Mouse (Mus musculus) testis, postnatal 14 days (tissue): Measurements from ENCODE around the gene Smc1b.

ENCODE experiments used
- DNase-seq: peaks from one replicate; pipeline ENCODE4 v3.0.0; 2021; ENCODE audit warnings: low spot score

The Smc1b gene

DNA sequence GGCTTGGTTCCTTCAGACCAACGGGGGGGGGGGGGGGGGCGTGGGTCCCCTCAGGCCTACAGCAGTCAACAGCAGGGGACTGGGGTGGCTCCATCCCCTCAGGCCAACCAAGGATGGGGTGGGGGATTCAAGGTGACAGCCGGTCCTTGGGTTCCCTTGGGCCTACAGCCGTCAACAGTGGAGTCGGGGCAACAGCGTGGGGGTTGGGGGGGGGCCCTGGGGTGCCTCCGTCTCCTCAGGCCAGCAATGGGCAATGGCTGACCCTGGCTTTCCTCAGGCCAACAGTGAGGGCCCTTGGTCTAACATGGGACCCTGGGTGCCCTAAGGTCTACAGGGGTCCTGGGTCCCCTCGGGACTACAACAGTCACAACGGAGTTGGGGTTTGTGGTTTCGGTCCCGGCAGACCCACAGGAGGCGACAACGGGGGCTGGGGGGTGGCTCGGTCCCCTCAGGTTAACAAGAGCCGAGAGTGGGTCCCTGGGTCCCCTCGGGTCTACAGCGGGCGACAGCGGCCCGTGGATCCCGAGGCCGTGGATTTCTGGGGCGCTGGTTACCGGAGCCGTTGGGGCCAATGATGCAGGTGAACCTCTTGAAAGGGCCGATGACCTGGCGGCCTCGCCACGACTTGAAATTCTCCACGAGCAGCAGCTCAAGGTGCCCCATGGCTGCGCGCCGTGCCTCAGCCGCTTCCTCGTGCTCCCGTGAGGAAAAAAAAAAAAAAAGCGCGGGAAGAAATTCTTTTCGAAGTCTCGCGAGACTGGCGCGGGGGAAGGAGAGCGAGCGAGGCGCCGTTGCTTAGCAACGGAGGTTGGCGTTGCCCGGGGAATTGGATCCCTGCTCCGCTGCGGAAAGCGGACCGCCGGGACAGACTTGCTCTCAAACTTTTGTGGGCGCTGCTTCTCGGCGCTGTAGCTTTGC is at the start of gene Smc1b, which contains the start of gene Ribc2:
Gene Smc1b, minus strand, starts transcription at position 690 of the 918 bp plus-strand sequence.
Gene Ribc2, plus strand, starts transcription at position 804 of the 918 bp plus-strand sequence.
- peak; percentile 91 for DNase-seq

DNA sequence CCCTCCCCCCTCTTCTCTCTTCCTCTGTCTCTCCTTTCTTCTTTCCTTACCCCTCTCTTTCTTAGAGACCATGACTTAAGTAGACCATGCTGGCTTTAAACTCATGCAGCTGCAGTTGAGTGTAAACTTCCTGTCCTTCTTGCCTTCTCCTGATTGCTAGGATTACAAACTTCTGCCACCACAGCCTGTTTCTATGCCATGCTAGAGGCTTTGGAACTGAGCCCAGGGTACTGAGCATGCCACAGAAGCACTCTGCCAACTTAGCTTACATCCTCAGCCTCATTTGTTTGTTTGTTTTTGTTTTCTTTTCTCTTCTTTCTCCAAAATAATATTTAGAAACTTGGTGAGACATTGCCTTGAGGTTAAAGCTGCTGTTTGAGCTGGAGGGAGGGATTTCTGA is 48.6 kb upstream of the Smc1b start:
- DNase-seq: no peak

DNA sequence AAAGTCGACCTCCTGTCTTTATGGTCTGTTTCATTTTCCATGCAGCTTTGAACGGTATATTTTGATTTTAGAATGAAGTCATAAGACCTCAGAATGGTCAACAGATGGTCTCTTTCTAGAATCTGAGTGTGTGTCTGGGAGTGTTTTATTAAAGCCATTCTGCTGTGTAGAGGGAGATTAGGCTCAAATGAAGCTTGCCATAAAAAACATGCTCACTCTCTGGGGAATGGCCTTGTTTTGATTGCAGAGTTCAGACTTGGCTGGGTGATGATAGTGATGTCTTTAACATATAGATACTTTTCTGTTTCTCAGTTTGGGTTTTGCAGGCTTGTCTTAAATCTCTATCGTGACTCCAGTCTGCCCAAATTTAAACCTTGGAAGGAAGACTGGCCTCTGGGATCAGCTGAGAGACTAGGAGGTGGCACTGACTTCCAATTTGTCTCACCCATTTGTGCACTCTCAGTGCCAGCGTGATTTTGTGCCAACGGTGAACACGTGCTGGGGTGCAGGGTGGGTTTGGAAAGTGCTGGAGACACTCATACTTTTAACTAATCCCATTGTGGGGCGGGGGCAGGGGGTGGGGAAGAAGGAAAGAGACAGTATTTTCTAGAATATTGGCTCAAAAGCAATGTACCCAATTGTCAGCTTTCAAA is 47.9 kb upstream of the Smc1b start:
- DNase-seq: no peak

DNA sequence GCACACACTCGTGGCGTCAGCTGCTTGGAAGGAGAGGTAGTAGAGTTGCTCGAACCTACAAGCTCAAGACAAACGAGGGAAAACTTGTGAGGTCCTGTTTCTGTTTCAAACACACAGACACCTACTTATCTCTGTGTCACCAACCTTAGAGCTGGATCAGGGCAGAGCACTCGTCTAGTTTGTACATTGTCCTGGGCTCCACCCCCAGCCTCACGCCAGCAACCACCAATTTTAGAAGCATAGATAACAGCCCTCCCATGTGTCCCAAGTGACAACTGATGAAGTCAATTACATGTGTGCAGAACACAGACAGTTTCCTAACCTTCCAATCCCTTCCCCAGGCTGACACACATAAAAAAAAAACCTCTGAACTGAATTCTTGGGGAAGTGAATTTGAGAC is 46.4 kb upstream of the Smc1b start:
- DNase-seq: no peak

DNA sequence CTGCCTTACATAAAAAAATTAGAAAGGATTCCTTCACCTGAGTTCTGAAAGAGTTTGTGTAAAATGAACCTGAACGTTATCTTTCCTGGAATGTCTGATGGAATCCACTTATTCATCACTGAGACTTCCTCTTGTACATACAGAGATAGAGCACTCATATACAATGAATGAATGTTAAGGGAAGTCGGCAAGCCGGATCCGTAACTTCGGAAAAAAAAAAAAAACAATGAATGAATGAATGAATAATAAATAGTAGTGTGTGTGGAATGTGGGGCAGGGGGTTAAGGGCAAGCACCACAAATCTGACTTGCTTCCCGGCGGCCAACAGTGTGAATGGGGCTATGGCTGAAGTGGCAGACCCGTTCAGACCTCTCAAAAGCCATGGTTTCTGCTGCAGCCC is 45.8 kb upstream of the Smc1b start:
- DNase-seq: no peak

DNA sequence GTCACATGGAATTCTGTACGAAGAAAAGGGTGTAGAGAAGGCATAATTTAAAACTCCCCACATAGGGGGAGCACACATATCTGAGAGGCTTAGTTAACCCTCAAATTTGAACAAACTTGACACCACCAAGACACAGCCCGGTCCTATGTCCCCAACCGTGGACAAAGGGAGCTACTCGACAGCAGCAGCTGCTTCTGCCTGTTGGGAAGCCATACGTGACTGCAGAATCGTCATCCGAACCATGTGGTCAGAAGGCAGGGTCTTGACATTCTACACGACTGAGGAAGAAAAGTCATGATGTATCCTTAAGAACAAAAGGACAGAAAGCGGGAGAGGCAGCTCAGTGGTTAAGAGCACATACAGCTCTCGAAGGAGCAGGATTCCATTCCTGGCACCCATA is 42.3 kb upstream of the Smc1b start:
- no peak for DNase-seq

DNA sequence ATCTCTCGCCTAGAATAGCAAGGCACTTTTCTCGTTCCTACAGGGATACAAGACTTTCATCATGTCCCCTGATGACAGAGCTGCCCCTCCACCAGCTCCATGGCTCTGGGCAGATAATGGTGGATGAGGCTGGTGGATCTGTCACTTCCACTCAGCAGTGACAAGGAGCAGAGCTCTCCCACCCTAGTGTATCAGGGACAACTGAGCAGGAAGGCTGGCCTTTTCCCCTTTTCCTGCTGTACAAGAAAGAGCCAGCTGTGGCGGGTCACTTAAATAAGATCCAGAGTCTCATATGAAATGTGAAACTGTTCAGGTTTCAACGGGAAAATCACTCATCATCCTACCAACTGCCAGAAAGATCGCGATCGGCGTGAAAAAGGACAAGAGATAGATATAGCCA is 41.7 kb upstream of the Smc1b start:
- DNase-seq: no peak

DNA sequence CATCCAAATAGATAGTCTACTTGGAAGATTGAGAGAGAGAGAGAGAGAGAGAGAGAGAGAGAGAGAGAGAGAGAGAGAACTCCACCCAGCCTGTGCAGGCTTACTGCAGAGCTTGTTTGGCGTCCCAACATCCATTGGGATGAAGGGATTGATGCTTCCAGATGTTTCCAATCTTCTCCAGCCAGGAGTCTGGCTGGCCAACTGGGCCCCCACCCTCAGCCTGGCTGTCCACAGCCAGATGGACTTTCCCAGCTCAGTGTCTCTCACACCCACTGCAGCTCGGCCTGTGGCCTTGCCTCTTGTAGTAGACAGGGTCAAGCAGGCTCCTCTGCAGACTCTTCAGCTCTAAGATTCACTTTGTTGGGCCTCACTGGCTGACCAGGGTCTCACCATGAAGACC is 40.3 kb upstream of the Smc1b start:
- peak; percentile 46 for DNase-seq

DNA sequence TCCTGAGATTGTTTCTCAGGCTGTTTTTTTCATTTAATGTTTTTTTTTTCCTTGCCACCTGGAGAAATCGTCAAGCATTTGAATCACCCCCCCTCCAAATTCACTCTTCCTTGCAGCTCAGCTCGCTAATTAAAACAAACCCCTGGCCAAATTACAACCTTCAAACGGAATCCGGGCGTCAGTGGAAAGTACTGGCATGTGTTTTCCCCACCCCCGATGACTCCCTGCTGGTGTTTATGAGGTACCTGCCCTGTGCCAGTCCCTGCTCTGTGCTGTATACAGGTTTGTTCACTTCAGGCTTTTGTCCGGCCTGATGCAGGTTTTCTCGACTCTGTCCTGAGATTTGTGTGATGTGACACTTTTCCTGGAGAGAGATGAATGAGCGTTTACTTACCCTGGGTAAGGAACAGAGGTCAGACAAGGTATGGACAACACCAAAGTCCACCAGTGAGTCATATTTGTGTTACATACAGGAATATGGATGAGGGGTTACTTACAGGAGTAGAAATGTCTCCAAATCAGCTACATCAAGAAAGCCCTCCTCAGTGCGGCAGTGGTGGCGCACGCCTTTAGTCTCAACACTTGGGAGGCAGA is 35.4 kb upstream of the Smc1b start:
- DNase-seq: no peak

DNA sequence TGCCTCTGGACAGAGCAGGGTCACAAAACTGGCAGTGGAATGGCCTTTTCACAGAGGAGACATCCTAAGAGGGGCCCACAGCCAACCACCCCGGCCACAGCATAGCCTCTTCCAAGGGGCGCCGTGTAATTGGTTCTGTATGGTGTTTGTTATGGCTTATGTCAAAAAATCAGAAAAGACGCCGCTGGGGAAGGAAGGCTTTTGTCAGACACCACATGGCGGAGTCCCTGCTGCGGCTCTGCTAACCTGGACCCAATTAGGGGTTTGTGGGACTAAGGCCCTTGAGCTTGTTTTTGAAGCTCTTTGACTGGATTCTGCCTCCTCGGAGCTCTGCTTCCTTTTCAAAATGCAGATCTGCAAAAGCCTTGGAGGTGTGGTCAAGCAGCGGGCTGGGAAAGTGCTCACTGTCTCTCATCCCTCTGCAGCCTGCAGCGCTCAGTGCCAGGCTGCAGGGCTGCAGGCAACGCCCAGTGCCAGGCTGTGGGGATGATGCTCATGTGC is 34.7 kb upstream of the Smc1b start:
- no peak for DNase-seq

DNA sequence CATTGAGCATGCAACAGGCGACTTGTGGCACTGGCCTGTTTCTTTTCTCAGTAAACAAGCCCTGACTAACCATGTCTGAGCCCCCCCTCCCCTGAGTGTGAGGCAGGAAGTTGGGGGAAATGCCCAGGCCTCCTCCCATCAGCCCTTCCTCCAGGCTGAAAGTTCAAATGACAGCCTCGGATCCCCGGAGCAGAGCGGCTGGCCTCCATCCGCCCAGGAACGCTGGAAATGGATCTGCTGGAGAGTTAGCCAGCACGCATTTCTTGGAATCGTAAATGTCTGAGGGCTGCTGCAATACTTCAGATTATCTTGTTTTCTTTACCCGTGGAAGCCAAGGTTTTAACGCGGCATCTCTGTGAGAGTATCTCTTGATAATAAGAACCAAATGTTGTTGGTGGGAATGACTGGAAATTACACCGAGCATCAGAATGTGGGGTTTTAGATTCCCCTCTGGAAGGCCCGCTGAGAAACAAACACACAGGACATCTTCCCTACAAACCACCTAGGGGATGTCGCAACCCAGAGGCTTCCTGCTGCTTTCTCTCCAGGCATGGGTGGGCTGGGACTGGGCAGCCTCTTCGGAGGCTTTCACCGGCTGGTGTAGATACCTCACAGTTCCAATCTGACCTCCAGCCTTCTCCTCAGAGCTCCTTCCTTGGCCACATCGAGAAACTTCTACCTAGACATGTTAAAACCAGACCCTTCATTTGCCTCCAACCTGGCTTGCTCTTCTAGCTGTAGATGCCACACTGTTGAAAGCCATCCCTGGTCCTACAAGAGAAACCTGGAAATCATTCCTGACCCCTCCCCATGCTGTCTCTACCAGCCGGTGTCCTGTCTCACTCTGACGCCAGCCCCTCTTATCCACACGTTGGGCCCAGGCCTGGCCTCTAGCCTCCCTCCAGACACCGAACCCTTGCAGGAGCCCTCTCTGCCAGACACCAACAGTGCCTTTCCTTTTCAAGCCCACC is 31.2 kb upstream of the Smc1b start:
- no peak for DNase-seq

DNA sequence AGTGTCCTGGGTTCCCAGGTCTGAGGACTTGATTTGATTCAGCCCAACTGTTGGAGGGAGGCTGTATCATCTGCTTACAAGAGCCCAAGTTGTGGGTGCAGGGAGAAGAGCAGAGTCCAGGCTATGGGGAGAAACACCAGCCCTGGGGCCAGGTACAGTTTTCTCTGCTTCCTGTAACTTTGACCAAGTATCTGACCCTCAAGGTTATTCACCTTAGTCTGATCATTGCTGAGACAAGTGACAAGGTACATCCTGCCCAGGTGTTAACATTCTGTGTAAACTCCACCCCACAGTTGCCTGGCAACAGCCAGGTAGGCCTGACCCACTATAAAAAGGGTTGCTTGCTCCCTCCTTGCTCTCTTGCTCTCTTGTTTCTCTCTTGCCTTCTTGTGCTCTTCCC is 29.7 kb upstream of the Smc1b start:
- no peak for DNase-seq

DNA sequence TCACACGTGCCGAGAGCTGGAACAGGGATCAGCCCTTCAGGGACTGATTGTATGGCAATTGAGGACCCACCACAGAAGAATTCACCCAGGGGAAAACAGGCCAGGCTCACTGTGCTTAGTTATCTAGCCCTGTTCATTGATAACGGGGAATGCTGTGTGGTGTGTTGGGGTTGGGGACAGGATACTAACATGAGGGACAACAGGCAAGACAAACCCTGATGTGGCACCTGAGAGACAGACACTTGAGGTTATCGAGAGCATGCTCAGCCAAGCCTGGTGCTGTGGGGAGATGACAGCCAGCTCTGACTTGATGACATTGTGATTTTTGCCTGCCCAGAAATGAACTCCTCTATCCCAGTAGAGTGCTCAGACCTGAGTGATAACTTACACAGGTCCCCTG is 24.4 kb upstream of the Smc1b start:
- DNase-seq: no peak

DNA sequence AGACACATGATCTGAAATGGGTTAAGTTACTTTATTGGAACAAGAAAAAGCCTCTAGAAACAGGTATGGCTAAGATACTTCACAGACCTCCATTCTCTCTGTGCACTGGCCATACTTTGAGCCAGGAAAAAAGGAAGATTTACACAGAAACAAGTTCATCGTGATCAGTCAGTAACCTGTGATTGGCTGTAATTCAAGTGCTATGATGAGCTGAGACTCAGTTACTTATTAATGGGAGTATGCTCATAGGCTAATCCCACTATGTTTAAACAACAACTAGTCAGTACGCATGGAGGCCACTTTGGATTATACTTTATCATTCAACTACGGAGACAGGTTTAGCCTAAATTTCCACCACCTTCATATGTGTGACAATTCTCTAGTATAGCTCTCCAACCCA is 22.3 kb upstream of the Smc1b start:
- no peak for DNase-seq

DNA sequence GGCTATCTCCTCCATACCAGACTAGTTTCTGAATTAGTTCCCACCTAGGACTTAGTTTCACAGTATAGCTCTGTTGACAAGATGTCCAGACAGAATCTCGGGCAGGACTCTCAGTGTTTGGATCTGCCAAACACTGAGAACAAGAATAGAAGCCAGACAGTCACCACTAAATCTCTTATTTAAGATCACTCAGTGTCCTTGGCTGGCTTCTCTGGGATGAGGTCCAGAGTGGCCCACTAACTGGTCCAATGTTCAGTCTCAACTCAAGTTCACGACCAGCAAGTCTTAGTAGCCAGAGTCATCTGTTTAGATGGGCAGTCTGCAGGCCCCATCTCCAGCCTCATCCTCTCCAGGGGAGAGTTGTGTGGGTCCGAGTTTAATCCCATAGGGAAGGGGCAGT is 20.8 kb upstream of the Smc1b start:
- DNase-seq: no peak

DNA sequence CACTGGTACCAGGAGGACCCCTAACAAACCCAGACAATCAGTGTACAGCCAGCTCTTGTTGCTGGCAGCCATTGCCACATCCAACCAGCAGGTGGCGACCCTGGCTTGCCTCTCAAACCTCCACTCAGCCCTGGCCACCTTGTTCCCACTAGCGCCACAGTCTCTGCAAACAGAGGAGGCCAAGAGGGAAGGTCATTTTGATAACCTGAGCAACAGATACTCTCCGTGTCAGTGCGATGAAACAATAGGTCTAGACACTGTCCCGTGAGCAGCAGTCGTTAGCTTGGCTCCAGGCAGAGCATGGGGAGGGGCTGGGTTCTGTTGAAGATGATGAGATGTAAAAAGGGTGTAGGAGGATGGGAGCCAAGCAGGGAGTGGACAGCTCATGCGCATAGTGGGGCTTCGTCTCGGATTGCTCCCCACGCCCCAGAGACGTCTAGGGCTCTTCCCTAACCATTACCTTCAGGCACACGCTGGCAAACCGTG is 19.7 kb upstream of the Smc1b start:
- DNase-seq: peak; percentile 51

DNA sequence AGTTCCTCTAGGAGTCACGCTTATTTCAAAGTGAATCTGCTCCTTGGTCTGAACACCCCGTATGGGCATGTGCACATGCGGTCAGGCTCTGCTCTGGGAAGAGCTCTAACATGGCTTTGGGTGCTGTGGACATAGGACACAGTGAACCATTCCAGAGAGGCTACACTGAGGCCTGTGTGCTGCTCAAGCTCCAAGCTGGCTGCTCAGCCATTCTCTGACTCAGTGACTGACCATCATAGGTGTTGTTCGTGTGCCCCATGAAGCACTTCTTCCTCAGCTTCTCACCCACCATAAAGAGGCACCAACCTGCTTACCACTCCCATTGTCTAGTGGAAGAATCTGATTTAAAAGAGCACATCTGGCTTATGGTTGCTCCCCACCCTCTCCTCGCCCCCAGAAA is 12.5 kb upstream of the Smc1b start:
- DNase-seq: no peak

DNA sequence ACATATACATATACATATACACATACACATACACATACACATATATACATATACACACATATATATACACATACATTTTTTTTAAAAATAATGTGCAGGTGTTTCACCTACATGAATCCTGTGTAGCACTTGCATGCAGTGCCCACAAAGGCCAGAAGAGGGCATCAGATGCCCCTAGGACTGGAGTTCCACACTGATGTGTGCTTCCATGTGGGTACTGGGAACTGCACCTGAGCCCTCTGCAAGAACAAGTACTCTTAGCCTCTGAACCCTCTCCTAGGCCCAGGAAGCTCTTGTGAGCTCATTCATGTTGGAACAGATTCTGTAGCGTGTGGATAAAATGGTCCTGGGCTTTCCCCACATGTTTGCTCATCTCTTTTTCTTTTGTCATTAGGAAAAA is 12.0 kb upstream of the Smc1b start:
- DNase-seq: no peak

DNA sequence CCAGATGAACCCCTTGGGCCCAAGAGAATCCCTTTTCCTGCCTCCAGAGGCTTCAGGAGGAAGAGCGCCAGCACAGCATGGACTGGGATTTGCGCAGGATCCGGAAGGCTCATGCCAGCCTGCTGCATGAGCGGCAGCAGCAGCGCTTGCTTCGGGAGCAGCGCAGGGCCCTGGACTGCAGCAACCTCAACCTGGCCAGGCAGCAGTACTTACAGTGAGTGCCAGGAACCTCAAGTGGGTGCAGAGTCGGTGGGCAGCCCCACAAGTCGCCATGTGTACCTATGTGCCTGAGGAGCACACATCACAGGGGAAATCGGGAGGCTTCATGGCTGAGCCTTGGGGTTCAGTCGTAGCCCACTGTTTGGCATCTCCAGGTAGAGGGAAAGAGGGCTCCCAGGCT is 11.4 kb upstream of the Smc1b start:
- DNase-seq: no peak

DNA sequence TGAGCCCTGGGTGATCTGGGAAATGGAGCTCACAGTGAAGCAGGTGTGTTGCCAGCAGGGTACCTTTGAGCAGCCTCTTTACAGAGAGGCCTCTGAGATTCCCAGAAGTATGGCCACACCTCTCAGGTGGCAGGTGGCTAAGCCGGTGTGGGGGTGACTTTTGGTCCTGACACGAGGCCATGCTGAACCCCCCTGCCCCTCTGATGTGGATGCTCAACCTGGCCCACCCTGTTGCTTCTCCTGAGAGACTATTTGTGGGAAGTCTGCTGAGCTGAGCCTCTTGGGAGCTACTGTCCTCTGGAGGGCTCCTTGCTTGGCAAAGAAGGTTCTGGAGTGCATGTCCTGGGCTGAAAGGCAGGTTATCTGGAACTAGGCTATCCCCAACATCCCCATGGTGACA is 10.7 kb upstream of the Smc1b start:
- DNase-seq: no peak

DNA sequence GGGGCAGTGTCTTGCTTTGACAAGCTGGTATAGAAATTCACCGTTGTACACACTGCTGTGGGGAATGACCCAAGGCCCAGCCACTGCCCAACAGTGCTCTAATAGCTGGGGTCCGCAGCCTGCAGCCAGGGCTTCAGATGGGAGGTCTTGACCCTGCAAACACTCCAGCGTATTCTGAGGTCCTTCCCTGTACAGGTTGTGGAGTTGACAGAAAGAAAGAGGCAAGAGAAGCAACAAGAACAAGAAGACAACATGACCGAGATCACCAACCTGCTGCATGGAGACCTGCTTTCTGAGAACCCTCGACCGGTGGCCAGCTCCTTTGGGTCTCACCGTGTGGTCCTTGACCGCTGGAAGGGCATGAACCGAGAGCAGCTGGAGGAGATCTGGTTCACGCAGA is 9.5 kb upstream of the Smc1b start:
- DNase-seq: no peak

DNA sequence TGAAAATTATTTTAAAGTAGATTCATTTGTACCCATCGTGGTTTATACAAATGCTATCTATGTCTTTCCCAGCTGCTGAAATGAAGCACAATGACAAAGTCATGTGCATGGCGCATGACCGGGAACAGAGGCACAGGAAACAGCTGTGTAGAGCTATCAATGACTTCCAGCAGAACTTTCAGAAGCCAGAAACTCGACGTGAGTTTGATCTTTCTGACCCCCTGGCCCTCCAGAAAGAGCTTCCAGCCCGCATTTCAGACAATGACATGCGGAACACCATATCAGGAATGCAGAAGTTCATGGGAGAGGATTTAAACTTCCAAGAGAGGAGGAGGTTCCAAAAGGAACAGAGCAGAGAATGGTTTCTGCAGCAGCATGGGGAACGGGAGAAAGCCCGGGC is 3.4 kb upstream of the Smc1b start:
- no peak for DNase-seq
